Mouse (Mus musculus) erythroid progenitor cell, adult 5-6 weeks (primary cell): Measurements from ENCODE around the gene Prkacb. TPM values are rescaled to one million over a fixed set of nuclear protein-coding genes. Genes with fewer than 3 reads are reported as not detected.

Experiments
- ATAC-seq: replicated peaks from 2 replicates; pipeline ENCODE4 v1.8.0; 2016; ENCODE audit warnings: moderate number of reproducible peaks, mild to moderate bottlenecking, moderate TSS enrichment, inconsistent platforms; ENCODE audit not compliant: poor library complexity, low FRiP score, severe bottlenecking
- total RNA-seq, 2 experiments: library from RNA; stranded (forward) in 1 of 2; stranded (reverse) in 1 of 2; fragments of 150-400 nt in 1 of 2; fragments of 186-747, 209-891 nt in 1 of 2; gene quantifications; 2 replicates each; pipeline versions ENCODE4 v1.2.3 to v1.2.4; 2015 to 2017; ENCODE audit warnings: low replicate concordance in 2 of 2

Prkacb gene
- total RNA-seq (2015; ENCODE audit: low replicate concordance) = 12.6 and 15.9 TPM in 2 replicates
- total RNA-seq (2017; ENCODE audit: low replicate concordance) = 13.5 and 18.2 TPM in 2 replicates

GRCm38 (mm10) chr3:146812901-146813393, at the start of gene Prkacb:
Gene Prkacb (minus strand): TSS chr3:146812990.
- peak; percentile 75 for ATAC-seq

GRCm38 (mm10) chr3:146860308-146860707, 47.5 kb upstream of the Prkacb start:
- ATAC-seq = no peak

- no peak for ATAC-seq
These were observed 44.6 kb upstream of the Prkacb start for GRCm38 (mm10) chr3:146857373-146857772.

- ATAC-seq = no peak
These were observed 41.8 kb upstream of the Prkacb start for GRCm38 (mm10) chr3:146854473-146855087.

GRCm38 (mm10) chr3:146851966-146852891, 39.4 kb upstream of the Prkacb start, which contains the start of gene Ttll7:
Gene Ttll7 (plus strand): TSS chr3:146852367.
- ATAC-seq = peak; percentile 14; the same call in 1 of the 2 replicates

- ATAC-seq = no peak
These were observed 36.6 kb upstream of the Prkacb start for GRCm38 (mm10) chr3:146849360-146849759.

- ATAC-seq = no peak
These were observed 35.3 kb upstream of the Prkacb start for GRCm38 (mm10) chr3:146848112-146848511.

- no peak for ATAC-seq
These were observed 33.4 kb upstream of the Prkacb start for GRCm38 (mm10) chr3:146846237-146846636.

- no peak for ATAC-seq
These were observed 30.7 kb upstream of the Prkacb start for GRCm38 (mm10) chr3:146843470-146843869.

GRCm38 (mm10) chr3:146842766-146843165, 30.0 kb upstream of the Prkacb start:
- no peak for ATAC-seq

- ATAC-seq = no peak
These were observed 7.9 kb upstream of the Prkacb start for GRCm38 (mm10) chr3:146820718-146821117.

- ATAC-seq = no peak
These were observed 834 bp upstream of the Prkacb start for GRCm38 (mm10) chr3:146813624-146814023.

GRCm38 (mm10) chr3:146812041-146812878, 530 bp downstream of the Prkacb start:
- ATAC-seq = peak; percentile 57

- ATAC-seq = peak; percentile 74
These were observed 19.1 kb downstream of the Prkacb start for GRCm38 (mm10) chr3:146793554-146794257.

GRCm38 (mm10) chr3:146792144-146792748, 20.5 kb downstream of the Prkacb start:
- no peak for ATAC-seq

- no peak for ATAC-seq
These were observed 28.6 kb downstream of the Prkacb start for GRCm38 (mm10) chr3:146784233-146784632.

- ATAC-seq = no peak
These were observed 29.1 kb downstream of the Prkacb start for GRCm38 (mm10) chr3:146783645-146784225.

GRCm38 (mm10) chr3:146782548-146782947, 30.2 kb downstream of the Prkacb start:
- no peak for ATAC-seq
